Mouse (Mus musculus) cerebellum, adult 2 months (tissue): Measurements from ENCODE around the gene Gm21969.

Experiments
- CTCF ChIP-seq: fragments of 200-500 bp; IDR thresholded peaks from 2 replicates; pipeline ENCODE4 v1.5.1; 2011; ENCODE audit warnings: low read depth, mild to moderate bottlenecking, control low read depth, low read length, moderate library complexity, borderline replicate concordance; ENCODE audit not compliant: insufficient read depth
- POLR2A ChIP-seq: fragments of 200-500 bp; IDR thresholded peaks from 2 replicates; pipeline ENCODE4 v1.6.1; 2011; ENCODE audit warnings: low read length, control low read depth, borderline replicate concordance; ENCODE audit not compliant: insufficient read depth

GRCm38 (mm10) chr4:139689627-139690269 lies 86.8 kb downstream of the Gm21969 start:
- no peak for TF ChIP-seq CTCF
- no peak for TF ChIP-seq POLR2A
